Mouse (Mus musculus): ENCODE measurements around the gene Tbcel. TPM values are rescaled to one million over a fixed set of nuclear protein-coding genes. Genes with fewer than 3 reads are reported as not detected.

Gene Tbcel
- 6.4 and 8.2 TPM in 2 replicates for polyA plus RNA-seq (2012; rRNA removed)

DNA sequence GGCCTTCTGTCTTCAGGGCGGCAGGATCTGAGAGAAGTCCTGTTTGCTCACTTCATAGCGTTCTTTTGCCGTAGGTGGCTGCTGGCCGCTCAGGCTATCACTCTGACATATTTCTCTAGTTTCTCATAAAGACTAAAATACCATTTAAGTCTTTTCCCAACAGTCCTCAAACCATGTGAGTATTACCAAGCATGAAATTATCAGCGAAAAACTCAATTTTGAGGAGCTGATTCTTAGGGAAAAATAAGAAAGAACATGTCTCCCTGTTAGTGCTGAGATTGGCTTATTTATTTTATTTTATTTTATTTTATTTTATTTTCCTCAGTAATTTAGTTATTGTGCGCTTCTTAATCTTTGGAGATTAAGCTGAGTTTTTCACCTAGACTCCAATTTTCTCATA lies at the start of gene Tbcel:
Gene Tbcel, minus strand, starts transcription at position 101 of the 400 bp plus-strand sequence.
- no peaks in the 10 kb centered on the region for H3K27me3 ChIP-seq (ENCODE audit: control insufficient read depth, insufficient read depth, low read length)
- no peaks in the 10 kb centered on the region for H3K4me1 ChIP-seq (ENCODE audit: control insufficient read depth, insufficient read depth, insufficient read length)
- WGBS = 90% methylated on average over 6 of the region's 6 CpGs
- TF ChIP-seq CTCF (IDR thresholded peaks at IDR 0.05; ENCODE audit: extremely low read depth, insufficient read depth, insufficient read length, insufficient replicate concordance) = no peak
- no peak for TF ChIP-seq POLR2A (IDR thresholded peaks at IDR 0.05; ENCODE audit: low read depth, low read length)
- no peaks in the 10 kb centered on the region for H3K36me3 ChIP-seq (ENCODE audit: control insufficient read depth, insufficient read depth, low read length)
- no peak within 1 kb of the TSS for H3K4me3 ChIP-seq (ENCODE audit: extremely low read depth, insufficient read depth, insufficient read length)
- H3K27ac ChIP-seq (ENCODE audit: insufficient read depth, low read length) = no peak within 1 kb of the TSS
- DNase-seq (ENCODE audit: low read depth in 1 of 2, low spot score in 2 of 2) = no peak

DNA sequence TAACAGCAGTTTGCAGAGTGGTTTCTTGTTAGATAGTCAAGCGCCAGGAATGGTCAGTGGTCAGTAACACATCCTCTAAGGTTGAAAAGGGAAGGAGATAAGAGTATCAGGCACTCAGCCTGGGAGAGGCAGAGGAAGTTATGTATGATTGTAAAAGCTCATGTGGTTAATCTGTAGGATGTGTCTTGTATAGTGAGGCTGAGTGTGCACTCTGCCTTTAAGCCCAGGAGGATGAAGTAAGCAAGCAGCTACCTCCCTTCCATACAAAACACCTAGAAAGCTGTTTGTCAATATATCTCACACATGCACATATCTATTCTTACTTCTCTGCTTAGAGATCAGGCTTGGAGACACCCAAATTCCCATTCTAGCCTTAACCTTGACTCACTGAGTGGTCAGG lies 47.6 kb upstream of the Tbcel start:
- TF ChIP-seq POLR2A (IDR thresholded peaks at IDR 0.05; ENCODE audit: low read depth, low read length) (no peak), CTCF (IDR thresholded peaks at IDR 0.05; ENCODE audit: extremely low read depth, insufficient read depth, insufficient read length, insufficient replicate concordance) (no peak)
- H3K27me3 ChIP-seq (ENCODE audit: control insufficient read depth, insufficient read depth, low read length) = no peaks in the 10 kb centered on the region
- 24% methylated on average over 1 of the region's 1 CpGs for WGBS
- H3K36me3 ChIP-seq (ENCODE audit: control insufficient read depth, insufficient read depth, low read length) = no peaks in the 10 kb centered on the region
- no peak overlapping the region for H3K27ac ChIP-seq (ENCODE audit: insufficient read depth, low read length)
- DNase-seq (ENCODE audit: low read depth in 1 of 2, low spot score in 2 of 2) = no peak
- H3K4me1 ChIP-seq (ENCODE audit: control insufficient read depth, insufficient read depth, insufficient read length) = no peaks in the 10 kb centered on the region
- no peak overlapping the region for H3K4me3 ChIP-seq (ENCODE audit: extremely low read depth, insufficient read depth, insufficient read length)

DNA sequence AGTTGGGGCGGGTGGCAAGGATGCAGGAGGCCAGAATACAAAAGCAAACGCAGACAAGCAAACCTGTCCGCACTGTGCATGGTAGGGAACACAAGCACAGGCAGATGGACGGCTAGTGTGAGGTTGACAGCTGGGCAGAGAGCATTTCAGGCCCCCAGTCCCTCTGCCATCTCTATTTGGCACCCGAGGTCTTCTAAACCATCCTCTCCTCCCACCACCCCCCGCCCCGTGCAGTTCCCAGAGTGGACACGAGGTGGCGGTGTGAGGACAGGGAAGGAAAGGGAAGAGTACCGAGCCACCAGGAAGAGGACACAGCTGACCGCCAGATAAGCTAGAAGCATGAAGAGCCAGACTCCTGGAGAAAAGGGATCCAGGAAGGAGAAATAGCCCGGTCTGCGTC lies 42.5 kb upstream of the Tbcel start:
- TF ChIP-seq POLR2A (IDR thresholded peaks at IDR 0.05; ENCODE audit: low read depth, low read length) (no peak), CTCF (IDR thresholded peaks at IDR 0.05; ENCODE audit: extremely low read depth, insufficient read depth, insufficient read length, insufficient replicate concordance) (peak; percentile 68; the same call in 1 of the 2 replicates)
- Histone ChIP-seq H3K36me3 (ENCODE audit: control insufficient read depth, insufficient read depth, low read length) (no peaks in the 10 kb centered on the region), H3K27me3 (ENCODE audit: control insufficient read depth, insufficient read depth, low read length) (no peaks in the 10 kb centered on the region), H3K4me3 (ENCODE audit: extremely low read depth, insufficient read depth, insufficient read length) (no peak overlapping the region), H3K4me1 (ENCODE audit: control insufficient read depth, insufficient read depth, insufficient read length) (no peaks in the 10 kb centered on the region), H3K27ac (ENCODE audit: insufficient read depth, low read length) (no peak overlapping the region)
- 22% methylated on average over 13 of the region's 13 CpGs for WGBS
- peak in 1 of 2 experiments; percentile 8 for DNase-seq (ENCODE audit: low read depth in 1 of 2, low spot score in 2 of 2)

DNA sequence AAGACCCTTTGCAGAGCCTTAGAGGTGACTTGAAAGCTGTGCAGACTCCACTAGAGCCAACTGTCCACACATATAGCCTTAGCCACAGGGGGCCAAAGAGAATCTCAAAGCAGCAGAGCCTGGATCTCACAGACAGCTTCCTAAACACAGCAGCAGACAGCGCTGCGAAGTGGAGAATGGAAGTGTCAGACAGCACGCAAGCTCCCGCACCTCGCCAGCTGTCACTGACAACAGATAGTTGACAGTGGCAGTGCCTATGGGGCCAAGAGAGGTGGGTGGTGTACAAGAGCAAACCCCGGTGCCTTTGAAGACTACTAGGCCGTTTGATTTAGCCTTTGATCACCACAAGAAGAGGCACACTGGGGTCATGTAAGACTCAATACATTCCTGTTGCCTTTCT lies 41.4 kb upstream of the Tbcel start:
- H3K36me3 ChIP-seq (ENCODE audit: control insufficient read depth, insufficient read depth, low read length) = no peaks in the 10 kb centered on the region
- no peaks in the 10 kb centered on the region for H3K27me3 ChIP-seq (ENCODE audit: control insufficient read depth, insufficient read depth, low read length)
- no peak overlapping the region for H3K4me3 ChIP-seq (ENCODE audit: extremely low read depth, insufficient read depth, insufficient read length)
- no peak overlapping the region for H3K27ac ChIP-seq (ENCODE audit: insufficient read depth, low read length)
- WGBS = 70% methylated on average over 7 of the region's 7 CpGs
- TF ChIP-seq POLR2A (IDR thresholded peaks at IDR 0.05; ENCODE audit: low read depth, low read length) (no peak), CTCF (IDR thresholded peaks at IDR 0.05; ENCODE audit: extremely low read depth, insufficient read depth, insufficient read length, insufficient replicate concordance) (no peak)
- no peaks in the 10 kb centered on the region for H3K4me1 ChIP-seq (ENCODE audit: control insufficient read depth, insufficient read depth, insufficient read length)
- DNase-seq (ENCODE audit: low read depth in 1 of 2, low spot score in 2 of 2) = no peak

DNA sequence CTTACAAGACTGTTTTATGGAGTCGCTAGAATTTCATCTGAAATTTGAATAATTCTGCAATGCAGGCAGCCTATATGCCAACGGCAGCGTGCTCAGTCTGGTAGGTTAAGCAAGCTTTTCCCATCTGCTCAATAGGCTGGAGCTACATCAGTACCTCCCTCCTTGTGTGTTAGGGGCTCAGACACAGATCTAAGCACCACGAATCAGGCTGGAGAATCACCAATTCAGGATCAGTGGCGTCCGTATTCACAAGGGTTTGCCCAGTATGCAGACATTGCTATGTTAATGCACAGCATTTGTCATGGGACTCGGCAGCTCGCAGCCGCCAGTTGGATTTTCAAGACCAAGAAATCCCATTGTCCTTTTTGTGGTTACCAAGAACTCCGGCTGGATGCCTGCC lies 36.9 kb upstream of the Tbcel start:
- Histone ChIP-seq H3K4me3 (ENCODE audit: extremely low read depth, insufficient read depth, insufficient read length) (no peak overlapping the region), H3K27me3 (ENCODE audit: control insufficient read depth, insufficient read depth, low read length) (no peaks in the 10 kb centered on the region), H3K27ac (ENCODE audit: insufficient read depth, low read length) (no peak overlapping the region), H3K36me3 (ENCODE audit: control insufficient read depth, insufficient read depth, low read length) (no peaks in the 10 kb centered on the region), H3K4me1 (ENCODE audit: control insufficient read depth, insufficient read depth, insufficient read length) (no peaks in the 10 kb centered on the region)
- TF ChIP-seq CTCF (IDR thresholded peaks at IDR 0.05; ENCODE audit: extremely low read depth, insufficient read depth, insufficient read length, insufficient replicate concordance) (no peak), POLR2A (IDR thresholded peaks at IDR 0.05; ENCODE audit: low read depth, low read length) (no peak)
- WGBS = 91% methylated on average over 10 of the region's 10 CpGs
- DNase-seq (ENCODE audit: low read depth in 1 of 2, low spot score in 2 of 2) = no peak

DNA sequence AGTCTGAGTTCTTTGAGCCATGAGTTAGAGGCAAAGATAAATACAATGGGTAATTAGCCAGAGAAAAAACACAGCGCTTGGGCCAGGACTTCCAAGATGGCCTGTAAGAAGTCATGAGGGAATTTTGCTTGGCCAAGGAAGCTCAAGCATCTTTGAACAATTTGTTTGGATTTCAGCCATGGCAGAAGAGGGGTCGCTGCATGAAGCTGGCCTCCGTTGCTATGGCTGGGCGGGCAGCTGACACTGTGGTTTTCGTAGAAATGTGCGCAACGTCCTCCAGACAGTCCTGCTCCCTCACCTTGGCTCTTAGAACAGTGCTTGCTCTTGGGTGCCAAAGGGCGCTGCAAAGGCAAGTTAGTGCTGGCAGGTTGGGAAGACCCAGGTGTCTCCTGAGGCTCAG lies 25.9 kb upstream of the Tbcel start:
- TF ChIP-seq CTCF (IDR thresholded peaks at IDR 0.05; ENCODE audit: extremely low read depth, insufficient read depth, insufficient read length, insufficient replicate concordance) (no peak), POLR2A (IDR thresholded peaks at IDR 0.05; ENCODE audit: low read depth, low read length) (no peak)
- H3K4me3 ChIP-seq (ENCODE audit: extremely low read depth, insufficient read depth, insufficient read length) = no peak overlapping the region
- H3K36me3 ChIP-seq (ENCODE audit: control insufficient read depth, insufficient read depth, low read length) = no peaks in the 10 kb centered on the region
- H3K4me1 ChIP-seq (ENCODE audit: control insufficient read depth, insufficient read depth, insufficient read length) = no peaks in the 10 kb centered on the region
- H3K27ac ChIP-seq (ENCODE audit: insufficient read depth, low read length) = no peak overlapping the region
- DNase-seq (ENCODE audit: low read depth in 1 of 2, low spot score in 2 of 2) = no peak
- H3K27me3 ChIP-seq (ENCODE audit: control insufficient read depth, insufficient read depth, low read length) = no peaks in the 10 kb centered on the region
- WGBS = 73% methylated on average over 8 of the region's 8 CpGs

DNA sequence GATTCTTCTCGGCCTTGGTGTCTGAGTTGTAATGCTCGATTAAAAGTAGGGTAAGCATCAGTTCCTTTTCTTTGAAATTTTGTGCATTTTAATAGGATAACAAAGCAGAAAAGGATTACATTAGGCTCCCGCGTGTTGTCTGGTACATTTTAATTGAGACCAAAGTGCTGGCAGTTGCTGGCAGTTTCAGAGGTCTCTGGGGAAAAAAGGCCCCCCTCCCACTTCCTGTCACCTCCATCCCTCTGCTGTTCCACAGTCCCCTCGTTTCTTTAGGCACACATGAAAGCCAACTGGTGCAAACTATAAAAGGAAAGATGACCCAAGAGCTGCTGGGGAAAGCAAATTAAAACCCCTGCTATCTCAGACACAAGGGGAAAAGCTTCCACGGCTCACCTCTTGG lies 25.4 kb upstream of the Tbcel start:
- no peaks in the 10 kb centered on the region for H3K27me3 ChIP-seq (ENCODE audit: control insufficient read depth, insufficient read depth, low read length)
- 17% methylated on average over 6 of the region's 6 CpGs for WGBS
- no peak for DNase-seq (ENCODE audit: low read depth in 1 of 2, low spot score in 2 of 2)
- H3K4me3 ChIP-seq (ENCODE audit: extremely low read depth, insufficient read depth, insufficient read length) = no peak overlapping the region
- no peaks in the 10 kb centered on the region for H3K36me3 ChIP-seq (ENCODE audit: control insufficient read depth, insufficient read depth, low read length)
- H3K27ac ChIP-seq (ENCODE audit: insufficient read depth, low read length) = no peak overlapping the region
- no peaks in the 10 kb centered on the region for H3K4me1 ChIP-seq (ENCODE audit: control insufficient read depth, insufficient read depth, insufficient read length)
- no peak for TF ChIP-seq POLR2A (IDR thresholded peaks at IDR 0.05; ENCODE audit: low read depth, low read length)
- TF ChIP-seq CTCF (IDR thresholded peaks at IDR 0.05; ENCODE audit: extremely low read depth, insufficient read depth, insufficient read length, insufficient replicate concordance) = no peak

Data from spleen, adult 2 months (tissue).